Mouse (Mus musculus) neural tube, embryonic 13.5 days (tissue): ENCODE data around the gene Smarcd3. TPM values are rescaled to one million over a fixed set of nuclear protein-coding genes. Genes with fewer than 3 reads are reported as not detected.
A peak's percentile ranks its signal among the peaks of the same experiment; 100 is the strongest.

Experiments used
- ATAC-seq: fragments of 200-750 bp; cut with Nextera tagmentation; 2 replicates; pipeline ENCODE4 v1.8.0; 2017; ENCODE audit warnings: low read depth, mild to moderate bottlenecking, moderate TSS enrichment, moderate library complexity
- H3K27ac ChIP-seq: fragments of 300-500 bp; sonication (generic); replicated peaks from 2 replicates; pipeline ENCODE4 v1.5.1; 2015; ENCODE audit warnings: moderate library complexity, mild to moderate bottlenecking, inconsistent platforms
- H3K27me3 ChIP-seq: fragments of 300-500 bp; sonication (generic); 2 replicates; pipeline ENCODE4 v1.6.1; 2015; ENCODE audit warnings: mild to moderate bottlenecking, inconsistent platforms
- H3K36me3 ChIP-seq: fragments of 300-500 bp; sonication (generic); 2 replicates; pipeline ENCODE4 v1.6.1; 2015; ENCODE audit warnings: mild to moderate bottlenecking, inconsistent platforms
- H3K4me1 ChIP-seq: fragments of 300-500 bp; sonication (generic); replicated peaks from 2 replicates; pipeline ENCODE4 v1.6.1; 2015; ENCODE audit warnings: inconsistent platforms
- H3K4me2 ChIP-seq: fragments of 300-500 bp; sonication (generic); 2 replicates; pipeline ENCODE4 v1.6.1; 2015; ENCODE audit warnings: inconsistent platforms, mild to moderate bottlenecking, moderate library complexity
- H3K4me3 ChIP-seq: fragments of 300-500 bp; sonication (generic); 2 replicates; pipeline ENCODE4 v1.5.1; 2015; ENCODE audit warnings: mild to moderate bottlenecking, inconsistent platforms
- H3K9ac ChIP-seq: fragments of 300-500 bp; sonication (generic); 2 replicates; pipeline ENCODE4 v1.6.1; 2015; ENCODE audit warnings: moderate library complexity, mild to moderate bottlenecking, inconsistent platforms
- H3K9me3 ChIP-seq: fragments of 300-500 bp; sonication (generic); 2 replicates; pipeline ENCODE4 v1.6.1; 2016; ENCODE audit warnings: inconsistent platforms
- WGBS: fragments of 180-500 bp; shearing (Covaris S2); methylation state at CpG from one replicate; pipeline ENCODE4 v1.1.7; 2015; 5-methylcytosine and 5-hydroxymethylcytosine counted together
- polyA plus RNA-seq: library from polyadenylated mRNA; unstranded; fragments of >200 nt; fragmentation: Nextera tagmentation; extraction: Ambion mirVana; gene quantifications from 2 replicates; pipeline ENCODE4 v1.2.1, GENCODE M21; 2015

The Smarcd3 gene
- polyA plus RNA-seq, 1 experiment from 2014 or later, result 91.1 TPM

DNA sequence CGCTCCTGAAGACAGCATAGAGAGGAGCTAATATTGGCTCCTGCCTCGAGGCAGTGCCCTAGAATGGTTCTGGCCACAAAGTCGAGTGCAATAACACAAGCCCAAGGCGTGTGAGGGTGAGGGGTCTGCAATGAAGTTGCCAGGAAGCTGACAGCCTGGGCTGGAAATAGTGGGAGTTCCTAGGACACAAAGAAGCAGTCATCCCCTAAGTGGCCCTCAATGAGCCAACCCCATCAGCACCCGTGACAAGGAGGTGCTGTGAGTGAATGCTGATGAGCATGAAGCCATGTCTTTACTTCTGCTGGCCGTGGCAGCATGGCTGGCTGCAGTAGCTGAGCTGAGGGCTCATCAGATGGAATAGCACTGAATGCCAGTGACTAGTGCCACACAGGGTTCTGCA lies 9.1 kb downstream of the Smarcd3 start:
- no peak for ATAC-seq
- H3K27me3 ChIP-seq, result no peaks in the 10 kb centered on the region
- WGBS, result 55% methylated on average over 6 of the region's 6 CpGs
- no peak overlapping the region for H3K9ac ChIP-seq
- H3K4me3 ChIP-seq, result no peak overlapping the region
- H3K4me1 ChIP-seq, result peaks cover 20% of the 10 kb centered on the region
- H3K36me3 ChIP-seq, result 0 out of 2 replicates have a peak, but pooled peaks cover 5% of the 10 kb centered on the region
- no peak overlapping the region for H3K27ac ChIP-seq
- H3K4me2 ChIP-seq, result no peak overlapping the region
- H3K9me3 ChIP-seq, result no peaks in the 10 kb centered on the region

DNA sequence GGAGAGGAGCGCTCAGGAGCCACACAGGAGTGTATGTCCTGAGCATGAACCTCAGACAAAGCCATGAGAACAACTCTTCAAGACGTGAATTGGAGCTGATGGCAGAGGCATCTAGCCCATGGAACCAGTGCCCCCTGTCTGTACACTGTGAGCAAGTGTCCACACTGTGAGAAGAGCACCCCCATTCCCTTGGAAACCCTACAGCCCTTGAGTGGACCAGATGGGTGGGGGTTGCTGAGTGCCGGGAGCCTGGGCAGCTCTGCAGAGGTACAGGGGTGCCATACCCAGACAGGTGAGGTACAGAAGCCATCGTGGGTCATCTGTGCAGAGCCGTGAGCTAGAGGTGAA lies 11.9 kb downstream of the Smarcd3 start:
- no peak; the same call in 1 of the 2 replicates for ATAC-seq
- Histone ChIP-seq H3K27me3 (no peaks in the 10 kb centered on the region), H3K9ac (no peak overlapping the region), H3K27ac (0 out of 2 replicates have a peak overlapping the region, but pooled peaks have one; percentile 63), H3K36me3 (no peaks in the 10 kb centered on the region), H3K4me1 (peaks cover 24% of the 10 kb centered on the region), H3K4me2 (no peak overlapping the region), H3K9me3 (no peaks in the 10 kb centered on the region), H3K4me3 (no peak overlapping the region)
- WGBS, result 65% methylated on average over 5 of the region's 5 CpGs

DNA sequence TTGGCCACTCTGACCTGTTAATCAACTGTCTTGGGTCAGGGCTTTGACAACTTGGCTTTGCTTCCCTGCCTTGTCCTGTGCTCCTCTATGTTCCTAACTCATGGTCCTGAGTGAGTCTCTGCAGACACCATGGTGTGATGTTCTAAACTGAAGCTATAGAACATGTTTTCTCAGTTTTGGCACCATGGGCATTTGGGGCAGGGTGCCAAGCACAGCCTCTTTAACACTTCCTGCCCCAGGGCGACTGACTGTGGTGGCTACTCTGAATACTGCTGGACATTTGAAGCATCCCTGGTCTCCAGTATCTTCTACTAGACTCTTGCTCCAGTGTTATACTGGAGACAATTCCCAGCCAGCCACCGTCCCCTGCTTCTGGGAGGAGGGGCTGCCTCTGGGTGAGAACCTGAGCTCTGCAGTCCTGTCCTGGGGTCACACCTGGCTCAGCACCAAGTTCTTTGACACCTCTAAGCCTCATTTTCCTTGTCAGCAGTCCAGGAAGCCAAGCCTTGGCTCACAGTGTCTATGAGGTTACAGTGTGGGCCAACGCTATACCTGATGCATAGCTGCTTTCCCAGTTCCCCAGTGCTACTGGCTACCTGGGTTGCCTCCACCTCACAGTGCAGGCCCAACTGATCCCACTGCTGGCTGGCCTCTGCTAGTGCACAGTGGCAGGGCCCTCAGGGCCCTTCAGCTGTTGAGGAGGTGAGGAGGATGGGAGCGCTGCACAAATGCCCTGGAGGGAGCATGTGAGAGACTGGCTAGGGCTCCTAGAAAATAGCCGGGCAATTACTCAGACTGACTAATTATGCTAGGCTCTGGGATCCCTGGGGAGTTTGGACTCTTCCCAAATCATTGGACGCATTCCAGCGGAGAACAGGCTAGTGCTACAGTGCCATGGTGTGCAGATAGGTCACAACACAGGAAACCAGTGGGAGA lies 12.6 kb downstream of the Smarcd3 start:
- Histone ChIP-seq H3K4me2 (no peak overlapping the region), H3K4me1 (peaks cover 30% of the 10 kb centered on the region), H3K27me3 (no peaks in the 10 kb centered on the region), H3K27ac (peak overlapping the region; percentile 63), H3K9ac (peak overlapping the region; percentile 17; the same call in 1 of the 2 replicates), H3K4me3 (no peak overlapping the region), H3K36me3 (no peaks in the 10 kb centered on the region), H3K9me3 (no peaks in the 10 kb centered on the region)
- ATAC-seq, result peak; percentile 74
- 43% methylated on average over 7 of the region's 7 CpGs for WGBS

- ATAC-seq, result no peak
- Histone ChIP-seq H3K4me2 (no peak overlapping the region), H3K9me3 (no peaks in the 10 kb centered on the region), H3K27ac (no peak overlapping the region), H3K9ac (no peak overlapping the region), H3K36me3 (no peaks in the 10 kb centered on the region), H3K27me3 (no peaks in the 10 kb centered on the region), H3K4me3 (no peak overlapping the region), H3K4me1 (peaks cover 50% of the 10 kb centered on the region)
- 50% methylated on average over 5 of the region's 5 CpGs for WGBS
Measured at GRCm38 (mm10) chr5:24609388-24609787, 14.8 kb downstream of the Smarcd3 start.

- H3K27me3 ChIP-seq, result no peaks in the 10 kb centered on the region
- H3K9ac ChIP-seq, result peak overlapping the region; percentile 97
- peak overlapping the region; percentile 61 for H3K4me3 ChIP-seq
- H3K4me2 ChIP-seq, result peak overlapping the region; percentile 89
- 12% methylated on average over 14 of the region's 14 CpGs for WGBS
- no peak for ATAC-seq
- no peaks in the 10 kb centered on the region for H3K36me3 ChIP-seq
- no peaks in the 10 kb centered on the region for H3K9me3 ChIP-seq
- peaks cover 66% of the 10 kb centered on the region for H3K4me1 ChIP-seq
- H3K27ac ChIP-seq, result peak overlapping the region; percentile 99
Measured at GRCm38 (mm10) chr5:24605980-24606665, 18.1 kb downstream of the Smarcd3 start.

DNA sequence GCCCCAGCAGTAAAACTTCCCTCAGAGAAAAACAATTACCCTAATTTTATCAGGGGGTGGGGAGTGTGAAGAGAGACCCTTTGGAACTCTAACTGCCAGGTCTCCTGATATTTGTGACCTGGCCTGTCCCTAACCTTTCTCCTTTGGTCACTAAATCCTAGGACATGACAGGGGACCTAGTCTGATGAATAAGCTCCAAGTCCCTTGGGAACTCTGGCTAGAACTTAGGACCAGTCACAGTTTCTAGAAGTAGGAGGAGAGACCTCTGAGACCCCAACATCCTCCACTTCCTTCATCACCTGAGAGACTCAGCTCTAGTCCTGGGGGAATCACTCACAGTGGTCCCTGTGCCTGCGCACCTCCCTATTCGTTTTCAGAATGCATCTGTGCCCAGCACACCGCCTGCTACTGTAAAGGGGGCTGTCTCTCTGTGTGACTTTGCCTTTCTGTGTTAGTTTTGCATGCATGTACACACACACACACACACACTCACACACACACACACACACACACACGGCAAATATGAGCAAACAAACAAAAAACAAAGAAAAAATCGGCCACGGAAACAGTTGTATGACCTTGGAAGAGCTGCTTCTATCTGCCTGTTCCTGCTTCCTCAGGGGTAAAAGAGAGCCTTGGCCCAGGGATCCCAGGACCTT lies 18.8 kb downstream of the Smarcd3 start:
- peak overlapping the region; percentile 99 for H3K27ac ChIP-seq
- no peak for ATAC-seq
- 7% methylated on average over 6 of the region's 6 CpGs for WGBS
- H3K36me3 ChIP-seq, result no peaks in the 10 kb centered on the region
- H3K4me1 ChIP-seq, result peaks cover 70% of the 10 kb centered on the region
- H3K27me3 ChIP-seq, result no peaks in the 10 kb centered on the region
- H3K4me2 ChIP-seq, result peak overlapping the region; percentile 89
- no peaks in the 10 kb centered on the region for H3K9me3 ChIP-seq
- peak overlapping the region; percentile 61 for H3K4me3 ChIP-seq
- H3K9ac ChIP-seq, result peak overlapping the region; percentile 97

DNA sequence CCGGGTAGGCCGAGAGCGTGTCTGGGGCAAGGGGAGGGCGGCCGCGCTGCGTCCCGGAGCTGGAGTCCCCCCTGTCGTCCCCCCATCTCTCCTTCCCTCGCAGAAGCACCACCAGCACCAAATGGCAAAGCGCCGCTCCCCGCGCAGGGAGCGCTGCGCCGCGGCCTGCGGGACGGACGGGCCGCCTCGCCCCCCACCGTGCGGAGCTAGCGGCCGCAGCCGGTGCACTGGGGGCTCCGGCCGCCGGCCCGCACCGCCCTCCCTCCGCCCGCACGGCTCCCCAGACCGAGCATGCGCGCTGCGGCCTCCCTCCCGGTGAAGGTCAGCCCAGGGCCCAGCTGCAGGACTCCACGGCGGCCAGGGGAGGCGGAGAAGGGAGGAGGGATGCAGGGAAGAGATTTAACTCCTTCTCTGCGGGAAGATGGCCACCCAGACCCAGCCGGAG lies 19.5 kb downstream of the Smarcd3 start:
- Histone ChIP-seq H3K9me3 (no peaks in the 10 kb centered on the region), H3K4me2 (peak overlapping the region; percentile 89), H3K27me3 (no peaks in the 10 kb centered on the region), H3K27ac (peak overlapping the region; percentile 99), H3K36me3 (no peaks in the 10 kb centered on the region), H3K4me3 (peak overlapping the region; percentile 61), H3K4me1 (peaks cover 76% of the 10 kb centered on the region), H3K9ac (peak overlapping the region; percentile 97)
- whole genome bisulfite sequencing, result 2% methylated on average over 33 of the region's 46 CpGs
- ATAC-seq, result peak; percentile 75

DNA sequence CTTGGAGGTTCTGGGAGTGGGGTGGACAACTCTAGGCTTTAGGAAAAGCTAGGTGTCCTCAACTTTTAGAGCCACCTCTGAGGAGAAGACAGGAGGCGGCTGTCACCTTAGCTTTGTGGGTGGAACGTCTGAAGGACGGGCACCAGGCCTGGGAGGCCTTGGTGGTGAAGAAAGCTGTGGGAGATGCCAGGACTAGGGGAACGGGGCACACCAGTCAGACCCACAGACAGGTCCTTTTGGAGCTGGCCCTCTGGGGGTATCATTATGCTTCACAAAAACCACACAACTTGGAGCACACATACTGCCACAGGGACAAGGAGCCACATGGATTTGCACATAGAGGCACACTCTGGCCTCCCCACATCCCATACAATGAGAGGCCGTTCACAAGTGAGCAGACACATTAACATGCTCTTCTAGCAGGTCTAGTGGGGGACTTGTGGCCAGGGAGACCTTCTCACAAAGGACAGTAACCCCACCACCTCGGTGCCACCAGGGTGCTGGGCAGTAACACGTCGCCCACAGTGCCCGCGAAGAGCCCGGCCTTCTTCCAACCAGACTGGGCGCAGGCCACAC lies 20.0 kb downstream of the Smarcd3 start:
- Histone ChIP-seq H3K9ac (peak overlapping the region; percentile 97), H3K4me1 (peaks cover 81% of the 10 kb centered on the region), H3K4me3 (peak overlapping the region; percentile 61), H3K36me3 (no peaks in the 10 kb centered on the region), H3K9me3 (no peaks in the 10 kb centered on the region), H3K27ac (peak overlapping the region; percentile 99), H3K4me2 (peak overlapping the region; percentile 89), H3K27me3 (no peaks in the 10 kb centered on the region)
- WGBS, result 18% methylated on average over 12 of the region's 12 CpGs
- peak; percentile 1; the same call in 1 of the 2 replicates for ATAC-seq

DNA sequence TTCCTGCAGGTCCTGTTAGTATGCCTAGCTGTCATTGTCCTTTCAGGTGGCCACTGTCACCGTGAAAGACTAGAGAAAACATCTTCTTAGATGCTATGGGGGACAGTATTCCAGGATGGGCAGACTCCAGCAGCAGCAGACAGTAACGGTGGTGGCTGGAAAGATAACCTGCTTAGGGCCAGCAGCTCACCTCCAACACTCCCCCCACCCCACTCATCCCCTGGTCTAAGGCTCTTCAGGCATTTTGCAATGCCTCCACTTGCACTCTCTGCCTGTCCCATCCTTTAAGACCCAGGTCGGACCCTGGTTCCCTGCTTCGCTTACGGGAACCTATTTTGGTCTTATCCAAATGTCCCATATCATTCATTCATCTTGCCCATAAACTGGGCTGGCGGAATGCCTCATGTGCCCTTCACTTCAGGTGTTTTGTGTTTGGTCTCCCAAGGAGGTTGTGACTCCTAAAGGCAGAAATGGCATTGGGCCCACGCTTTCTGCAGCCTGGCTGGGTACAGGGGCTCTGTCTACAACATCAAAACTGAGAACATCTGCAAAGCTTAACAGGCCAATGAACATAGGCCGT lies 20.7 kb downstream of the Smarcd3 start:
- H3K27ac ChIP-seq, result peak overlapping the region; percentile 99
- peak overlapping the region; percentile 97 for H3K9ac ChIP-seq
- H3K4me3 ChIP-seq, result peak overlapping the region; percentile 60
- H3K4me1 ChIP-seq, result peaks cover 84% of the 10 kb centered on the region
- H3K27me3 ChIP-seq, result no peaks in the 10 kb centered on the region
- H3K9me3 ChIP-seq, result no peaks in the 10 kb centered on the region
- ATAC-seq, result no peak
- peak overlapping the region; percentile 89 for H3K4me2 ChIP-seq
- WGBS, result 55% methylated on average over 8 of the region's 8 CpGs
- no peaks in the 10 kb centered on the region for H3K36me3 ChIP-seq

DNA sequence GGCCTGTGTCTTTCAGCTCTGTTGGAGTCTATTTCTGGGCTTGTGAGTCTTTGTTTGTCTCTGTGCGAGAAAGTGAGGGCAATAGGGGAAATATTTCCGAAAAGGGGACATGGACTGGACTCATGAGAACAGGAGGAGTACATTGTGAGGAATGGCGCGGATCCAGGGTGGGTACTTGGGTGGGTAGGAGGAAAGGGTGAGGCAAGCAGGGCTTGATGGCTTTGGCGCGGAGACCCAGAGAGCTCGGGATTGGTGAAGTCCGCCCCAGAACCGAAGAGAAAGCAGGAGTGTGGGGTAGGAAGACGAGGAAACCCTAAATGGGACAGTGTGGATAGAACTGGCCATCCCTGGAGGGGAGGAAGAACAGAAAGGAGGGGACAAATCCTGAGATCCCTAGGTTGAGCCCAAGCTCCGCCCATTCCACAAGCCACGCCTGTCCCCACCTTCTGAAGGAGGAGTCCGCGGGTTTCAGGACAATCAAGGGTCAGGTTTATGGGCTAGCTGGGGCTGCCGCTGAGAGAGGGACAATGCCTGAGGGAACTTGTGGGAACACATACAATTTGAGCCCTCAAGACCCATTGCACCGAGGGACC lies 21.4 kb downstream of the Smarcd3 start:
- H3K36me3 ChIP-seq, result no peaks in the 10 kb centered on the region
- H3K27me3 ChIP-seq, result no peaks in the 10 kb centered on the region
- peak overlapping the region; percentile 89 for H3K4me2 ChIP-seq
- H3K9ac ChIP-seq, result peak overlapping the region; percentile 97
- peaks cover 90% of the 10 kb centered on the region for H3K4me1 ChIP-seq
- peak; percentile 29 for ATAC-seq
- no peaks in the 10 kb centered on the region for H3K9me3 ChIP-seq
- peak overlapping the region; percentile 99 for H3K27ac ChIP-seq
- WGBS, result 2% methylated on average over 16 of the region's 16 CpGs
- peak overlapping the region; percentile 60 for H3K4me3 ChIP-seq
